Mouse (Mus musculus) thymus, adult 2 months (tissue): ENCODE measurements around the gene Chmp6. TPM values are rescaled to one million over a fixed set of nuclear protein-coding genes. Genes with fewer than 3 reads are reported as not detected.

Experiments used
- DNase-seq: peaks from one replicate; pipeline ENCODE4 v3.0.0; 2021
- H3K27ac ChIP-seq: fragments of 200-500 bp; 2 replicates; pipeline ENCODE4 v1.5.1; 2012; ENCODE audit warnings: low read length, control low read depth; ENCODE audit not compliant: control insufficient read depth, insufficient read depth
- H3K27me3 ChIP-seq: fragments of 200-500 bp; 2 replicates; pipeline ENCODE4 v1.6.1; 2012; ENCODE audit warnings: mild to moderate bottlenecking, low read length, moderate library complexity, mixed read lengths; ENCODE audit not compliant: control insufficient read depth, insufficient read depth
- H3K36me3 ChIP-seq: fragments of 200-500 bp; 2 replicates; pipeline ENCODE4 v1.6.1; 2012; ENCODE audit warnings: mild to moderate bottlenecking, low read length, moderate library complexity; ENCODE audit not compliant: control insufficient read depth, insufficient read depth
- H3K4me1 ChIP-seq: fragments of 200-500 bp; replicated peaks from 2 replicates; pipeline ENCODE4 v1.6.1; 2012; ENCODE audit warnings: low read length; ENCODE audit not compliant: control insufficient read depth, insufficient read depth
- H3K4me3 ChIP-seq: fragments of 200-500 bp; 2 replicates; pipeline ENCODE4 v1.5.1; 2012; ENCODE audit warnings: mild to moderate bottlenecking, low read length, control low read depth, moderate library complexity; ENCODE audit not compliant: control insufficient read depth, insufficient read depth
- CTCF ChIP-seq: fragments of 200-500 bp; IDR thresholded peaks from 2 replicates; pipeline ENCODE4 v1.5.1; 2012; ENCODE audit warnings: mild to moderate bottlenecking, control low read depth, low read length, moderate library complexity, borderline replicate concordance; ENCODE audit not compliant: control insufficient read depth, poor library complexity, insufficient read depth; ENCODE audit errors: extremely low read depth
- POLR2A ChIP-seq: fragments of 200-500 bp; IDR thresholded peaks from 2 replicates; pipeline ENCODE4 v1.6.1; 2012; ENCODE audit warnings: mild to moderate bottlenecking, low read length, control low read depth, moderate library complexity; ENCODE audit not compliant: control insufficient read depth, poor library complexity, insufficient read depth; ENCODE audit errors: extremely low read depth
- WGBS: fragments of 180-500 bp; shearing (Covaris S2); methylation state at CpG from one replicate; pipeline ENCODE4 v1.1.7; 2018; 5-methylcytosine and 5-hydroxymethylcytosine counted together
- polyA plus RNA-seq: library from polyadenylated mRNA; depleted of rRNA; stranded (reverse); fragments of >200 nt; gene quantifications from 2 replicates; pipeline ENCODE4 v1.2.3, GENCODE M21; 2012

Chmp6 gene
- polyA plus RNA-seq, 1 experiment, result 59.2 TPM

DNA sequence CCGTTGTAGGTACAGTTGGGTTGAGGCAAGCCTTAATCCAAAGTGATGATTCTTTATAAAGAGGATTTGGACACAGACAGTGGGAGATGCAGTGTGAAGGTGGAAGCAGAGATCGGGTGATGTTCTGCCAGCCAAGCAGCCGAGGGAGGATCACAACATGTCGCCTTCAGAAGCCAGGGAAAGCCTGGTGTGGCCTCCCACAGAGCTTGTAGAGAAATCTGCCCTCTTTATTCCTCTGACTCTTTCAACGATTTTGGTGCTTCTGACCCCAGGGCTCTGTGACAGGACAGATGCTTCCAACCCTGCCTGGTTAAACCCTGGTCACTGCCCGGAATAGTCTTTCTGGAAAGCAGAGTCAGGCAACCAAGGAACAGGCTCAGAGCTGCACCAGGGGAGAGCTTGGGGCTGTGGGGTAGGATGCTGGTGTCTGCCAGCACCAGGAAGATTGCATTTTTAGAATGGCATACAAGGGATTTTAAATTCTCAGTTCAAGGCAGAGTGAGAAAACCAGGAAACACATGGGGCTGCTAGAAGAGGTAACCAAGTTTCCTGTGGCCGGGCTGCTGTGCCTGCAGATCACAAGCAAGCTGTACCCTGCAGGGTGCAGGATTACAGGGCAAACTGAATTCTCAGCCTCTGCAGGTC, 6.1 kb upstream of the Chmp6 start:
- H3K36me3 ChIP-seq, result no peaks in the 10 kb centered on the region
- no peak overlapping the region for H3K27ac ChIP-seq
- TF ChIP-seq POLR2A (no peak), CTCF (no peak)
- H3K27me3 ChIP-seq, result no peaks in the 10 kb centered on the region
- peaks cover 12% of the 10 kb centered on the region for H3K4me1 ChIP-seq
- DNase-seq, result no peak
- WGBS, result 47% methylated on average over 7 of the region's 7 CpGs
- no peak overlapping the region for H3K4me3 ChIP-seq

DNA sequence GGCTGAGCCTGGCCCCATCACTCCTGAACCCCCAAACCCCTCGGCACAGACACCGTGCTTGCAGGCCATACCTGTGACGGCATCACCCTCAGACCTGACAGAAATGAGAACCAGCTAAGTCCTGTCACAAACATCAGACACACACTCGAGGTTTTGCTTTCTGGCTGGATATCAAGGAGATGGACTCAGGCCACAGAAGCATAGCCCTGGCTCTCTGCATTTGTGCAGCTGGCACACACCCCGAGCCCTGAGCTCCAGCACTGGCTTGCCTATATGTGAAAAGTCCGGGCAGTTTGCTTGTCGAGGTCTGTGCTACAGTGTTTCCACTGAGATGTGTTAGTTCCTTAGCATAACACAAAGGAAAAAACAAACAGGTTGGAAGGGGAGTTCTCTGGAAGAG, 5.5 kb upstream of the Chmp6 start:
- no peak for DNase-seq
- H3K36me3 ChIP-seq, result no peaks in the 10 kb centered on the region
- H3K27ac ChIP-seq, result no peak overlapping the region
- WGBS, result 42% methylated on average over 7 of the region's 7 CpGs
- H3K27me3 ChIP-seq, result no peaks in the 10 kb centered on the region
- H3K4me1 ChIP-seq, result peaks cover 12% of the 10 kb centered on the region
- TF ChIP-seq POLR2A, result no peak
- H3K4me3 ChIP-seq, result no peak overlapping the region

DNA sequence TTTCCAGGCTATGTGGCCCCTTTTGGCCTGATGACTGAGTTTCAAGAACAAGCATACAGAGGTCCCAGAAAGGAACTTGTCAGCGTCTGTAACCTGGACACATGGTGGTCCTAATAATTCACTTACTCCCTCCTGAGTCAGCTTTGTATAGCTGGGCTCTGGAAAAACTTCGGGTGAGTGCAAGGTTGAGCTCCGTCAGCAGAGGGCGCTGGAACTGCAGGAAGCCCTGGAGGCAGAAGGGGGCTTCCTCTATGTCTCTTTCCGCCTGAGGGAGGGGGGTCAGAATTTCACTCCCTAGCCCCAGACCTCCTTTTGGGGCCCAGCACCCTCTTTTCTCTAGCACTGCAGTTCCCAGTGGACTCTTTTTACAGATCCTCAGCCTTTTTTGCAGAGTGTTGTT, 3.8 kb upstream of the Chmp6 start:
- peak; percentile 83 for DNase-seq
- no peak overlapping the region for H3K4me3 ChIP-seq
- WGBS, result 2% methylated on average over 5 of the region's 5 CpGs
- H3K27me3 ChIP-seq, result no peaks in the 10 kb centered on the region
- TF ChIP-seq CTCF (peak; percentile 87), POLR2A (no peak)
- peaks cover 23% of the 10 kb centered on the region for H3K4me1 ChIP-seq
- H3K27ac ChIP-seq, result no peak overlapping the region
- H3K36me3 ChIP-seq, result no peaks in the 10 kb centered on the region

DNA sequence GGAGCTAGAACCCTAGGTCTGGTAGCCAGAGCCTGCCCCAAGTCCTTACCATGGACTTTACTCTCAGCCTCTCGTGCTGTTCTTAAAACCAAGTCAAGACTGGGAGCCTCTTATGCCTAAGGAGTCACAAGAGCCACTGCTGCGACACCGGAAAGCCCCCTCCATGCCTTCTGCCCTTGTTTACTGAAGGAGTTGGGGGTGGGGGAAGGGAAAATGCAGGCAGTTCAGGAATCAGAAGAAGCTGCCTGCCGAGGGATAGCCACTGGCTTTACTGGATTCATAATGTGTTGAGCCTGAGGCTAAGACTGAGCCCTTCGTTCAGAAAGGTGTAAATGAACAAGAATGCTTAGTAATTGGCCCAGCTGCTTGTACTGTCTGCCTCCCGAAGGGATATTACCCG, 396 bp upstream of the Chmp6 start:
- peaks cover 34% of the 10 kb centered on the region for H3K4me1 ChIP-seq
- H3K27ac ChIP-seq, result no peak overlapping the region
- H3K27me3 ChIP-seq, result no peaks in the 10 kb centered on the region
- H3K4me3 ChIP-seq, result peak overlapping the region; percentile 95; the same call in 1 of the 2 replicates
- no peak for DNase-seq
- no peak for TF ChIP-seq POLR2A
- TF ChIP-seq CTCF, result no peak
- 67% methylated on average over 7 of the region's 7 CpGs for WGBS
- H3K36me3 ChIP-seq, result peaks cover 6% of the 10 kb centered on the region

DNA sequence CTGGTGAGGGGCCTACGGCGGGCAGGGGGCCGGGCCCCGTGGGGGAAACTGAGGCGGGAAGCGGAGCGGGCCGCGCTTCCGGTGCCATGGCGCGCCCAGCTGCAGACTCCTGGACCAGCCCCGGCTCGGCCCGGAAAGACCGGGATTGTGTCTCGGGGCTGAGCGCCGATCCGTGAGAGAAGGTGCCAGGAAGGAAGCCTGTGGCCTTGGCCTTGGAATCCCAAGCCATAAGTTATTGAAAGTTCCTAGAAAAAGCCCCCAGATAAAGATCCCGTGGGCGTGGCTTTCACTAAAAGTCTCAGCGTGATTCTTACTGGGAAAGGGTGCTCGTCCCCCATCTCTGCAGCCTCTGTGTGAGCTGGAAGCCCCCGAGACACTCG, 684 bp downstream of the Chmp6 start:
- H3K27ac ChIP-seq, result no peak overlapping the region; the same call in 1 of the 2 replicates
- WGBS, result under 1% methylated on average over 26 of the region's 26 CpGs
- H3K4me1 ChIP-seq, result peaks cover 31% of the 10 kb centered on the region
- H3K4me3 ChIP-seq, result peak overlapping the region; percentile 95
- no peak for DNase-seq
- TF ChIP-seq POLR2A (no peak), CTCF (no peak)
- no peaks in the 10 kb centered on the region for H3K27me3 ChIP-seq
- peaks cover 13% of the 10 kb centered on the region for H3K36me3 ChIP-seq

DNA sequence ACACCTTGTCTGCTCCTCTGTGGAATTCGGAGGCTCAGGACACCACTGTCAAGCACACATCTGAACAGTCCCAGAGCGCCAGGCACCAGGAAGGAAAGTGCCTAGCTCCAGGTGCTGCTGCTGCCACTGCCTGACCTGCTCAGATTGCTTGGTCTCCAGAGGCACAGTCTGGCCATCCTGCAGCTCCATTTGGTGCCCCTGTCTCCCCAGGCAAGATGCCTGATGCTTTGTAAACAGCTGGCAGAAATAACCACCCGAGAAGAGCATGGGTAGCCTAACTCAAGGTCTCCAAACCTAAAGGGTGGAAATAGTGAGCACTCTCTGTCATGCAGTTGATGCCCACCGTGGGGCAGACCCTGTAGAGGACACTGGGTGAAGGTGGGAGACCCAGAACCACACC, 1.1 kb downstream of the Chmp6 start:
- Histone ChIP-seq H3K4me1 (peaks cover 26% of the 10 kb centered on the region), H3K27me3 (no peaks in the 10 kb centered on the region), H3K4me3 (peak overlapping the region; percentile 95), H3K36me3 (peaks cover 13% of the 10 kb centered on the region), H3K27ac (no peak overlapping the region)
- no peak for DNase-seq
- 6% methylated on average over 4 of the region's 4 CpGs for WGBS
- TF ChIP-seq CTCF, result no peak
- no peak for TF ChIP-seq POLR2A

DNA sequence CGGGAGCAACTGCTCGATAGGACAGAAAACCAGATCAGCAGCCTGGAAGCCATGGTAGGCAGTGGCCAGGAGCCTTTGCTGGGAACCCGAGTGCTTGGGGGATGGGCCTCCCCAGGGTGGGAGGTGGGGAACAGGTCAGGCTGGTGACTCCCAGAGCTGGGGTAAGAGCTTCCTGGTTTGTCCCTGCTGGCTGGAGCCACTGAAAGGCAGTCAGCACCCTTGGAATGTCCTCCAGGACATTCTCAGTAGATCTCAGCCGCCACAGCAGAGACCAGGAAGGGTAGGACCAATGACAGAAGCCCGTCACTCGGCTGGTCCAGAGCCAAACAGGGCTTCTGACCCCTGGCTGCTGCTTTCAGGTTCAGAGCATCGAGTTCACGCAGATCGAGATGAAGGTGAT, 2.4 kb downstream of the Chmp6 start:
- TF ChIP-seq CTCF, result no peak
- TF ChIP-seq POLR2A, result no peak
- Histone ChIP-seq H3K36me3 (peaks cover 13% of the 10 kb centered on the region), H3K27me3 (no peaks in the 10 kb centered on the region), H3K4me1 (peaks cover 26% of the 10 kb centered on the region), H3K27ac (no peak overlapping the region), H3K4me3 (no peak overlapping the region)
- no peak for DNase-seq
- 86% methylated on average over 9 of the region's 9 CpGs for WGBS
